Mouse (Mus musculus) hindbrain, embryonic 13.5 days (tissue): ENCODE measurements at regions not wholly inside any gene's neighbourhood (a gene's known extent, or its start where the extent isn't known, plus 50 kb on each side); places are given as distances from the start of the nearest gene placed in this dataset.

ENCODE experiments used
- ATAC-seq: fragments of 200-750 bp; cut with Nextera tagmentation; 2 replicates; pipeline ENCODE4 v1.8.0; 2017; ENCODE audit warnings: moderate TSS enrichment; ENCODE audit not compliant: low FRiP score
- H3K27ac ChIP-seq: fragments of 300-500 bp; sonication (generic); 2 replicates; pipeline ENCODE4 v1.5.1; 2015; ENCODE audit warnings: inconsistent platforms, mild to moderate bottlenecking, moderate library complexity
- H3K27me3 ChIP-seq: fragments of 300-500 bp; sonication (generic); 2 replicates; pipeline ENCODE4 v1.6.1; 2015; ENCODE audit warnings: mild to moderate bottlenecking, inconsistent platforms
- H3K36me3 ChIP-seq: fragments of 300-500 bp; sonication (generic); 2 replicates; pipeline ENCODE4 v1.6.1; 2015; ENCODE audit warnings: mild to moderate bottlenecking, inconsistent platforms
- H3K4me1 ChIP-seq: fragments of 300-500 bp; sonication (generic); replicated peaks from 2 replicates; pipeline ENCODE4 v1.6.1; 2015; ENCODE audit warnings: inconsistent platforms
- H3K4me2 ChIP-seq: fragments of 300-500 bp; sonication (generic); 2 replicates; pipeline ENCODE4 v1.6.1; 2015; ENCODE audit warnings: inconsistent platforms, mild to moderate bottlenecking, moderate library complexity
- H3K4me3 ChIP-seq: fragments of 300-500 bp; sonication (generic); 2 replicates; pipeline ENCODE4 v1.5.1; 2015; ENCODE audit warnings: mild to moderate bottlenecking, inconsistent platforms
- H3K9ac ChIP-seq: fragments of 300-500 bp; sonication (generic); 2 replicates; pipeline ENCODE4 v1.6.1; 2015; ENCODE audit warnings: mild to moderate bottlenecking, inconsistent platforms
- H3K9me3 ChIP-seq: fragments of 300-500 bp; sonication (generic); 2 replicates; pipeline ENCODE4 v1.6.1; 2016; ENCODE audit warnings: inconsistent platforms
- WGBS: fragments of 180-500 bp; shearing (Covaris S2); methylation state at CpG from one replicate; pipeline ENCODE4 v1.1.7; 2015; 5-methylcytosine and 5-hydroxymethylcytosine counted together

GRCm38 (mm10) chr14:67588627-67589026 lies 1579.6 kb upstream of the Gulo start:
- H3K4me1 ChIP-seq: 0 out of 2 replicates have a peak, but pooled peaks cover 3% of the 10 kb centered on the region
- no peaks in the 10 kb centered on the region for H3K36me3 ChIP-seq
- H3K4me3 ChIP-seq: no peak overlapping the region
- H3K4me2 ChIP-seq: no peak overlapping the region
- no peak overlapping the region for H3K27ac ChIP-seq
- H3K9ac ChIP-seq: no peak overlapping the region
- ATAC-seq: no peak
- WGBS: 84% methylated on average over 11 of the region's 11 CpGs
- H3K9me3 ChIP-seq: no peaks in the 10 kb centered on the region
- 0 out of 2 replicates have a peak, but pooled peaks cover under 1% of the 10 kb centered on the region for H3K27me3 ChIP-seq

- no peak overlapping the region for H3K4me3 ChIP-seq
- H3K4me1 ChIP-seq: peaks cover 18% of the 10 kb centered on the region; the same call in 1 of the 2 replicates
- H3K27ac ChIP-seq: no peak overlapping the region
- 0 out of 2 replicates have a peak overlapping the region, but pooled peaks have one; percentile 13 for H3K4me2 ChIP-seq
- no peak for ATAC-seq
- no peaks in the 10 kb centered on the region for H3K36me3 ChIP-seq
- no peaks in the 10 kb centered on the region for H3K9me3 ChIP-seq
- WGBS: 51% methylated on average over 14 of the region's 14 CpGs
- H3K27me3 ChIP-seq: no peaks in the 10 kb centered on the region
- H3K9ac ChIP-seq: peak overlapping the region; percentile 51; the same call in 1 of the 2 replicates
These were observed 1575.5 kb upstream of the Gulo start for GRCm38 (mm10) chr14:67584456-67585048.

- H3K27ac ChIP-seq: no peak overlapping the region
- peaks cover 4% of the 10 kb centered on the region; the same call in 1 of the 2 replicates for H3K27me3 ChIP-seq
- no peak overlapping the region for H3K4me3 ChIP-seq
- peaks cover 18% of the 10 kb centered on the region; the same call in 1 of the 2 replicates for H3K4me1 ChIP-seq
- no peaks in the 10 kb centered on the region for H3K9me3 ChIP-seq
- ATAC-seq: no peak
- 59% methylated on average over 8 of the region's 8 CpGs for WGBS
- H3K36me3 ChIP-seq: no peaks in the 10 kb centered on the region
- H3K4me2 ChIP-seq: no peak overlapping the region; the same call in 1 of the 2 replicates
- H3K9ac ChIP-seq: no peak overlapping the region
These were observed 1573.3 kb upstream of the Gulo start for GRCm38 (mm10) chr14:67582201-67582782.

- H3K4me3 ChIP-seq: no peak overlapping the region
- peaks cover 18% of the 10 kb centered on the region; the same call in 1 of the 2 replicates for H3K27me3 ChIP-seq
- H3K36me3 ChIP-seq: no peaks in the 10 kb centered on the region
- H3K9me3 ChIP-seq: no peaks in the 10 kb centered on the region
- H3K27ac ChIP-seq: no peak overlapping the region
- 83% methylated on average over 7 of the region's 7 CpGs for WGBS
- no peak for ATAC-seq
- H3K4me2 ChIP-seq: no peak overlapping the region
- no peak overlapping the region for H3K9ac ChIP-seq
- H3K4me1 ChIP-seq: peaks cover 18% of the 10 kb centered on the region
These were observed 1565.4 kb upstream of the Gulo start for GRCm38 (mm10) chr14:67574346-67574949.

- no peak for ATAC-seq
- H3K27ac ChIP-seq: no peak overlapping the region
- no peak overlapping the region for H3K4me2 ChIP-seq
- WGBS: 83% methylated on average over 12 of the region's 12 CpGs
- no peaks in the 10 kb centered on the region for H3K9me3 ChIP-seq
- no peak overlapping the region for H3K4me3 ChIP-seq
- peaks cover 25% of the 10 kb centered on the region for H3K4me1 ChIP-seq
- H3K36me3 ChIP-seq: no peaks in the 10 kb centered on the region
- H3K27me3 ChIP-seq: peaks cover 18% of the 10 kb centered on the region; the same call in 1 of the 2 replicates
- no peak overlapping the region for H3K9ac ChIP-seq
These were observed 1564.5 kb upstream of the Gulo start for GRCm38 (mm10) chr14:67573451-67573995.

GRCm38 (mm10) chr14:67569744-67570322 lies 1560.8 kb upstream of the Gulo start:
- Histone ChIP-seq H3K9ac (no peak overlapping the region), H3K36me3 (no peaks in the 10 kb centered on the region), H3K9me3 (no peaks in the 10 kb centered on the region), H3K4me1 (peaks cover 25% of the 10 kb centered on the region), H3K4me2 (peak overlapping the region; percentile 33), H3K27me3 (peaks cover 24% of the 10 kb centered on the region), H3K27ac (no peak overlapping the region), H3K4me3 (no peak overlapping the region)
- ATAC-seq: 0 out of 2 replicates have a peak, but pooled peaks have one; percentile 58
- 25% methylated on average over 17 of the region's 17 CpGs for WGBS

- H3K27me3 ChIP-seq: peaks cover 30% of the 10 kb centered on the region
- peaks cover 25% of the 10 kb centered on the region for H3K4me1 ChIP-seq
- H3K9me3 ChIP-seq: no peaks in the 10 kb centered on the region
- H3K4me2 ChIP-seq: peak overlapping the region; percentile 33
- H3K36me3 ChIP-seq: no peaks in the 10 kb centered on the region
- H3K4me3 ChIP-seq: no peak overlapping the region
- whole genome bisulfite sequencing: 20% methylated on average over 22 of the region's 22 CpGs
- no peak overlapping the region for H3K9ac ChIP-seq
- peak; percentile 38; the same call in 1 of the 2 replicates for ATAC-seq
- peak overlapping the region; percentile 23; the same call in 1 of the 2 replicates for H3K27ac ChIP-seq
These were observed 1560.1 kb upstream of the Gulo start for GRCm38 (mm10) chr14:67568896-67569743.

- WGBS: 64% methylated on average over 7 of the region's 7 CpGs
- H3K9ac ChIP-seq: no peak overlapping the region
- peak; percentile 67 for ATAC-seq
- peak overlapping the region; percentile 58; the same call in 1 of the 2 replicates for H3K27ac ChIP-seq
- no peak overlapping the region for H3K4me3 ChIP-seq
- no peaks in the 10 kb centered on the region for H3K9me3 ChIP-seq
- H3K36me3 ChIP-seq: no peaks in the 10 kb centered on the region
- H3K27me3 ChIP-seq: peaks cover 7% of the 10 kb centered on the region; the same call in 1 of the 2 replicates
- peaks cover 17% of the 10 kb centered on the region for H3K4me1 ChIP-seq
- no peak overlapping the region for H3K4me2 ChIP-seq
These were observed 1545.9 kb upstream of the Gulo start for GRCm38 (mm10) chr14:67554897-67555296.

GRCm38 (mm10) chr14:67550462-67551185 lies 1541.6 kb upstream of the Gulo start:
- H3K4me2 ChIP-seq: no peak overlapping the region
- peaks cover 20% of the 10 kb centered on the region for H3K4me1 ChIP-seq
- H3K9me3 ChIP-seq: no peaks in the 10 kb centered on the region; the same call in 1 of the 2 replicates
- peak overlapping the region; percentile 87 for H3K27ac ChIP-seq
- H3K36me3 ChIP-seq: no peaks in the 10 kb centered on the region
- WGBS: 32% methylated on average over 6 of the region's 6 CpGs
- ATAC-seq: peak; percentile 76
- H3K4me3 ChIP-seq: no peak overlapping the region
- H3K9ac ChIP-seq: no peak overlapping the region
- H3K27me3 ChIP-seq: peaks cover 5% of the 10 kb centered on the region; the same call in 1 of the 2 replicates

- no peak for ATAC-seq
- WGBS: 85% methylated on average over 6 of the region's 6 CpGs
- Histone ChIP-seq H3K27ac (no peak overlapping the region), H3K36me3 (no peaks in the 10 kb centered on the region), H3K4me2 (no peak overlapping the region), H3K9me3 (peaks cover 5% of the 10 kb centered on the region), H3K27me3 (peaks cover 7% of the 10 kb centered on the region; the same call in 1 of the 2 replicates), H3K4me3 (no peak overlapping the region), H3K9ac (no peak overlapping the region), H3K4me1 (peaks cover 15% of the 10 kb centered on the region)
These were observed 1539.7 kb upstream of the Gulo start for GRCm38 (mm10) chr14:67548750-67549149.

GRCm38 (mm10) chr14:67545036-67545435 lies 1536.0 kb upstream of the Gulo start:
- no peaks in the 10 kb centered on the region for H3K36me3 ChIP-seq
- H3K9ac ChIP-seq: no peak overlapping the region
- H3K4me1 ChIP-seq: peaks cover 15% of the 10 kb centered on the region
- H3K27ac ChIP-seq: no peak overlapping the region
- 71% methylated on average over 5 of the region's 5 CpGs for WGBS
- peaks cover 15% of the 10 kb centered on the region for H3K9me3 ChIP-seq
- H3K4me2 ChIP-seq: no peak overlapping the region
- no peak for ATAC-seq
- H3K4me3 ChIP-seq: no peak overlapping the region
- 0 out of 2 replicates have a peak, but pooled peaks cover 2% of the 10 kb centered on the region for H3K27me3 ChIP-seq
